Mouse (Mus musculus) gastrocnemius, postnatal 14 days (tissue): ENCODE results near the gene Gm5426. TPM values are rescaled to one million over a fixed set of nuclear protein-coding genes. Genes with fewer than 3 reads are reported as not detected.
"Not testable (repeated sequence)": the region's sequence is repeated elsewhere in the genome, so short reads cannot be mapped to it uniquely, and the experiment has no call there.

Experiments
- DNase-seq: peaks from one replicate; pipeline ENCODE4 v3.0.0; 2021; ENCODE audit warnings: mixed read lengths
- intact Hi-C: fragments of 180-260 bp; cut with DNase I; formaldehyde crosslinking; loops from one replicate; pipeline ENCODE4 v1.15.1; 2025; ENCODE audit warnings: low total_unique reads
- long read RNA-seq, 2 experiments: library from polyadenylated mRNA; stranded (forward); transcript quantifications; one replicate each; pipeline ENCODE4 v2.0.0; 2021
- total RNA-seq, 2 experiments: library from RNA; stranded (reverse); gene quantifications; 2 replicates each; pipeline ENCODE4 v1.2.3; 2021

The Gm5426 gene
- not detected for total RNA-seq
- long read RNA-seq, experiment 1: 0 reads
- long read RNA-seq, experiment 2: 0 reads

DNA sequence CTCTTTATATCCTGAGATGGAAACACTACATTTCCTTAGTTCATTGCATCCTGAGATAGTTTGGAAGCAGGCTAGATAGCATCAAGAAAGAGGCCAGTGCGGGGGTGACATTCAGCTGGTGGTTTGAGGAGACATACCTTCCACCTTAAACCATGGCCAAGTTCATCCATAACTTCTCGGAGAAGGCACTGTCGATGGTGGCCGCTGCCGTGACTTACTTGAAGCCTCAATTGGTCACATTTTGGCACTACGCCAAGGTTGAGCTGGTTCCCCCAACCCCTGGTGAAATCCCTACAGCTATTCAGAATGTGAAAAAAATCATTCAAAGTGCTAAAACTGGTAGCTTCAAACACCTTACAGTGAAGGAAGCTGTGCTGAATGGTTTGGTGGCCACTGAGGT, at the start of gene Gm5426:
TSS of gene Gm5426 (plus strand) at position 153 of the 400 bp plus-strand sequence.
- DNase-seq, intact Hi-C loops: not testable (repeated sequence)

DNA sequence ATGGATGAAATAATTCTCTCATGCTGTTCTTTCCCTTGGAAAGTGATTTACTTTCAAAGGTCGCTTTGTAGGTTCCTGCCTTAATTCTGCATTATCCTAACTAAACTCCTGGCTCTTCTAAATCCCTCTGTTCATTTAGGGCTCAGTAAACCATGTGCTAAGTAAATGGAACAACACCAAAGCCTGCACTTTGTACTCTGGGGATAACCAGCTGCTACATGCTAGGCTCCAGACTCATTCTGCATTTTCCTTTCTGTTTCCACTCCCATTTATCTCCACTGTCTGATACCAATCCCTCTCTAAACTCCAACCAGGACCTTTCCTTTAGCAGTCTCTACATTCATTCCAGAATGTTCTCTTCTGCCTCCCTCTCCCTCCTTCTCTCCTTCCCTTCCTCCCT, 46.7 kb upstream of the Gm5426 start:
- intact Hi-C loops: no loop called here
- no peak for DNase-seq

DNA sequence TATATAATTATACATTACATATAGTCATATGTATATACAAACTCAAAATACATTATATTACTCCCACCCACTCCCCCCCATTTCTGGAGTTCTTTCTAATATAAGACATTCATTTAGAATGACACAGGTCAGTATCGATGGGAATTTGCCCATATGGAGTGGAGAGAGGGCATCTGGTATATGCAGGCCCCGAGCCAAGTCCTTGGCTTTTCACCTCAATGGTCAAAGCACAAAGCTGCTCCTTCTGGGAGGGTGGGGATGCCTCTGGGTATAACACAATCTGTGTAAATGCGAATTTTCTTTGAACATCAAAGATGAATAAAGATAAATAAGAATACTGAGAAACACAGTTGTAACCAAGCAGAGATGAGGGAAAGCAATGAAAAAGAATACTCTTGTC, 46.0 kb upstream of the Gm5426 start:
- intact Hi-C loops: no loop called here
- no peak for DNase-seq

DNA sequence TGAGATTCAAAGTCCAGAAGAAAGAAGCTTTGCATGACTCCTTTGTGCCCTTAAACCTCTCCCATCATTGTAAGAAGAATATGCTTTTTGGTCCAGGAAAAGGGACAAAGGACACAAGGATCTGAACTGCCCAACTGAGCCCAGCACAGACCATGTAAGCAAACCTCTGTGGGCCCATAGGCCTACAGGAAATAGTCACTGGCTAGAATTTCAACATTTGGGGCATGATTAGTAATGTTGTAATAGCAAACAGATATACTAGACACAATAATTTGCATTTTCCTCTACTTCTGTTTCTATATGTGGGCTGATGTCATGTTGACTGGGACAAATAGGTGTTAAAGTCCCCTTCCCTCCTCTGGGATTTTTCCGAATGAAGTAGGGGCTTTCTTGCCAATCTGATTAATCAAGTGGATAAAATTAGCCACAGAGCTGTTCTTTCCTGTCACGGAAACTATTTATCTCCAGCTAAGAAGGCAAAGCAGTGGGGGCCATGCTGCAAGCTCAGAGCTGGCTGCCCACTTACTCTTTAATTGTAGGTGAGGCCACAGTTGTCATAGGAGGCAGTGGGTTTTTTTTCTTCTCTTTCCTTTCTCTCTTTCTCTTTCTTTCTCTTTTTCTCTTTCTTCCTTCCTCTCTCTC, 42.4 kb upstream of the Gm5426 start:
- no peak for DNase-seq

DNA sequence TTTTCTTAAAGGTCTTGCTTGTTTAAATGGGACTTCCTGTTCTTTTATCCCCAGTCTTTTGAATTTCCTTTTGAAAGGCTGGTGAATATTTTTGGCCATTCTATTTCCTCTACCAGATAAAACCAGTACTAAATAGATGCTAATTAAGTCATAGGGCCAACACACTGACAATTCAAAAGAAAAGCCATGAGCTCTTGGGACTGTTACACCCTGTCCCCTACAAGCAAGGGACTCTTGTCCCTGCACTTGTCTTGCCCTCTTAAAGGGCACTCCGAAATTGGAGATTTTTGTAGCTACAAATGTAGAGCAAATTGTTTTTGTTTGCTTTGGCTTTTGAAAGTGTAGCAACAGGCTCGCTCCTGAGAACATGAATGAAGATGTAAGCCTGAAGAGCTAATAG, 41.8 kb upstream of the Gm5426 start:
- DNase-seq: no peak
- intact Hi-C loops: no loop called here

More for the DNA sequence above, 42.4 kb upstream of the Gm5426 start:
- intact Hi-C loops: no loop called here

DNA sequence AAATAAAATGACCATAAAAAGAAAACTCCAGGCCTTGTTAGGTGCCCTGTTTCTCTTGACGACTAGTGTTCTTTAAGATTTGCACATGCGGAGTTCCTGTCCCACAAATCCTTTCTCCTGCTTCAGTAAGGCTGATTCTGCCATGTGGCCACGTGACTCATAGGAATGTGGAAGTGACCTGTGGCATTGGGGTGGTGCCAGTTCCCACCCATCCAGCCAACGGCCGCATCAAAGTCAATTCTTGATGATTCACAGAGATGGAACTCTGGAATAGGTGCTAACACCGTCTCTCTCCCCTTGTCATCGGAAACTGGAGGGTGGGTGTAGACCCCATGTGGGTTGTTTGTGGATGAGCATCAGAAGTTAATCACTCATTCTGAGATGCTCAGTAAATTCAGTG, 39.7 kb upstream of the Gm5426 start:
- no peak for DNase-seq
- intact Hi-C loops: no loop called here

DNA sequence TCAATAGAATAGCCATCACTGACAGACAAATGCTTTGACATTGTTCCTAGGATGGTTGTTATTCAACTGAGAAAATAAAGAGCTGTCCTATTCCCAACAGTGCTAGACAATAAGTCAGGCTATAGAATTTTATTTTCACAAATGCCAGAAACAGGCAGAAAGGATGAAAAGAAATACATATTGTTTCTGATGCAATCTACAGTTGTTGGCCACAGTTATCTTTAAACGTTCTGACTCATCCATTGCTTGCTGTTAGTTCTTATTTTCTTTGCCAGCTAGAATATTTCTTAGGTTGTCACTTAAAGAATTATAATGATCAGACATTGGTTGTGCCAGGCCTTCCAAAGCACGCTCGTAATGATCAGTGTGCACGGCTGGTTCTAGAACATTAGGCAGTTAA, 35.4 kb upstream of the Gm5426 start:
- intact Hi-C loops: no loop called here
- no peak for DNase-seq

DNA sequence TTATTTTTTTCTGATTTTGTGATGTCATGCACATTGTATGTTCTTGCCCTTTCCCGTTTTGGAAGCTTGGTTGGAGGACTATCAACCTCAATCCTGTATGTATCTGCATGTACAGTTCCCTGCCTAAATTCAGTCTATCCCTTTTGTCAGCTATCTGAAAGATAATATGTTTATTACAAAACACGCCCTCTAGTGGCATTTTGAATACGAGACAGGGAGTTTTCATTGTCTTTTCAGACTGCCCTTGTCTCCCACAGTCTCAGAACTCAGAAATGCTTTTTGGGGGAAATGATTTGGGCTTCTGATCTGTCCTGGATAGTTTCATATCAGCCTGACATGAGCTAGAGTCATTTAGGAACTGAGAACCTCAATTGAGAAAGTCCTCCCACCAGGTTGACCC, 32.2 kb upstream of the Gm5426 start:
- DNase-seq: no peak
- intact Hi-C loops: no loop called here

DNA sequence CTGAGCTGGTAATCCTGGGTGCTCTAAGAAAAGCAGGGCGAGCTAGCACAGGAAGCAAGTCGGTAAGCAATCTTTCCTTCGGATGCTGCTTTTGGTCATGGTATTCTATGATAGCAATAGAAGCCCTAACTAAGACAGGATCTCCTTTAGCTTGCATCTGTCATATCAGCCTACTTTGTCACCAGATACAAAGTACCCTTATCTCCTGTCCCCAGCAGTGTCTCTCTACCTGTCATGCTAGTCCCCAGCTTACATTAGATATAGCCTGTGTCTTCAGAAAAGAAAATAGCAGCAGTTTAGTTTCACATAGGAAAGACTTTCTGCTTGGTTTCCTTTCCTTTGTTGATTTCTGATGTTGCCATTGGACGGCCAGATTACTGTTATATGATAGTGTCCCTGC, 31.8 kb upstream of the Gm5426 start:
- intact Hi-C loops: no loop called here
- no peak for DNase-seq

DNA sequence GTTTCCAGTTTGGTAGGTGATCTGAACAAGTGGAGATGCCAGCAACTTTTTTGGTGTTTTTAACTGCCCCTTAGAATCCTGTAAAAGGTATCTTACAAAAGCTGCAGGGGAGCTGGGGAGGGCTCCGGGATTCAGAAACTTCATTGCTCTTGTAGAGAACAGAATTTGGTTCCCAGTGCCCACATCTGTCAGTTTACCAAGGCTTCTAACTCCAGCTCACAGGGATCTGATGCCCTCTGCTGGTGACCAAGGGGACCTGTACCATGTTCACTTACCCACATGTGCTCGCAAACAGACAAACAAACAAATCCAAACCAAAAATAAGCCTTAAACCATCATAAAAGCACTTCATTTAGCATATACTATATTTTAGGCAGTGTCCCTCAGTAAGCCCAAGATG, 31.3 kb upstream of the Gm5426 start:
- intact Hi-C loops: no loop called here
- DNase-seq: no peak

DNA sequence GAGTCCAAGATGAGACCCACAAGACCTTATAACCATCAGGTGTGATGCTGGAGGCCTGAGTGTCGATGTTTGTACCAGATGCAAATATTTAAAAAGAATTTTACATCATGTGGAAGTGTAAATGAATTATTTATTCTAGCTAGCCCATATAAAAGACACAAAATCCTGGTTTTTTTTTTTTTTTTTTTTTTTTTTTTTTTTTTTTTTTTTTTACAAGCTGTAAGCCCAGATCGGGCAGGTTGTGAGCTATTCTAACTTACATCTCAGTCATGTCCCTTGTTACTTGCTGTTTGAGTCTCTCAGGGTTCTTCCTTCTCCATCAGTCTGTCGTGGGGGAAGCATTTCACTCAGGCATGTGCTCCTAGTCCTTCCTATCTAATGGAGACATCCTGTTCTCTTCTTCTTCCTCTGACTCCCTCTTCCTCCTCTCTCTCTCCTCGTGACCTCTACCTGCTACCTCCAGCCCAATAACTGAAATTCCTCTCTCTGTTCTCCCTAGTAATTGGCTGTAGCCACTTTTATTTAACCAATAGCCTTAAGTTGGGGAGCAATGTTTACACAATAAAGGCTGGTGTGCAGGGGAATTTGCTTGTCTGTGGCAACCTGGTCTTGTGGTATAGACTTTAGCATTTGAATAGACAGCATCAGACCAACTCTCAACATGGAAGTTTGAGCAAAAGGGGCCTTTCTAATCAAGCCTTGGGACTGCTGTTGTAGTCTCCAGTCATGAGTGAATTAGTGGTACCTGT, 29.3 kb upstream of the Gm5426 start:
- no peak for DNase-seq

DNA sequence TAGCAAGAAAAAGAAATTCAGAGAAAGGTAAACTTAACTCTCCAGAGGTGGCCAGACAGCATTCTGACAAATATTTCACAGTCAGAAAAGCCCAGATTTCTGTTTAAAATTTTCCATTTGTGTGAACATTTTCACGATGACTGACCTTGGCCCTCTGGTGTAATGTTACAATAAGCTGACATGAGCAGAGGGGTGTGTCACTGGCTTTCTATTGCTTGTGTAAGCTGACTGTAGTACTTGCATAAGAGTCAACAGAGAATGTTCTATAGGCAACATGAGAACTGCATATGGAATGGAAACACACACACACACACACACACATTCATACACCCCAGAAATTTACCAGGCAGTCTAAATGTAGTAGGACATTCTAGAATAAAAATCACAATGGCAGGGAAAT, 28.6 kb upstream of the Gm5426 start:
- intact Hi-C loops: no loop called here
- DNase-seq: no peak

More for the DNA sequence above, 29.3 kb upstream of the Gm5426 start:
- intact Hi-C loops: no loop called here

DNA sequence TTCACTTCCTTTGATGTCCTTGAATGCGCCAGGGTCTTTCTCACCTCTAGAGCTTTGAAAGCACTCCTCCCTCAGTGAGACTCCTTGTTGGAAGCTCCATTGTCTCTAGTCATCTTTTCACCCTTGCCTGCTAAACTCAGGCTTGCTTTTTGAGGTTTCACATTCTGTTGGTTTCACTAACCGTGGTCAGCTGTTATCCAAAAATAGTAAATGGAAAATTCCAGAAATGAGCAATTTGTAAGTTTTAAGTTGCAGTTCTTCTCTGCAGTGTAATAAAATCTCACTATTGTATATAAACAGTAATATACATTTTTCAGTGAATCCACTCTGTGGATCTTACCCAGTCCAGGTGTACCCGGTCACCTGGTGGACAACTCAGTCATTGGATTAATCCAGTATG, 21.1 kb upstream of the Gm5426 start:
- intact Hi-C loops: no loop called here

DNA sequence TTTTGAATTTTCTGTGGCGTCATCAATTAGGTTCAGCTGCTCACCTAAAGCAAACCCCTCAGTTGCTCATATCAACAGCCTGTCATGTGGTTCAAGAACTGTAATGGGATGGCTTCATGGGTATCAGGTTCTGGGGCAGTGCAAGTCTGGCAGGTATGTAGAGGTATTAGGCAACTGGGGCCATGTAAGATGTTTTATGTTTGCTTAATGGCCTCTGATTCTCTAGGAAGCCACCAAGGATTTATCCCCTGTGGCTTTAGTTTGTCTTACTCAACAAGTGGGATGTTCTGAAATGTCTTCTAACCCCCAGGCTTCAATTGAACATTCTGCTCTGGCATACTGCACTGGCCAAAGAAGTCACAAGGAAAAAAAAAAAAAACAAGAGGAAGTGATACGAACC, 15.6 kb upstream of the Gm5426 start:
- DNase-seq: no peak
- intact Hi-C loops: no loop called here

More for the DNA sequence above, 21.1 kb upstream of the Gm5426 start:
- DNase-seq: no peak

DNA sequence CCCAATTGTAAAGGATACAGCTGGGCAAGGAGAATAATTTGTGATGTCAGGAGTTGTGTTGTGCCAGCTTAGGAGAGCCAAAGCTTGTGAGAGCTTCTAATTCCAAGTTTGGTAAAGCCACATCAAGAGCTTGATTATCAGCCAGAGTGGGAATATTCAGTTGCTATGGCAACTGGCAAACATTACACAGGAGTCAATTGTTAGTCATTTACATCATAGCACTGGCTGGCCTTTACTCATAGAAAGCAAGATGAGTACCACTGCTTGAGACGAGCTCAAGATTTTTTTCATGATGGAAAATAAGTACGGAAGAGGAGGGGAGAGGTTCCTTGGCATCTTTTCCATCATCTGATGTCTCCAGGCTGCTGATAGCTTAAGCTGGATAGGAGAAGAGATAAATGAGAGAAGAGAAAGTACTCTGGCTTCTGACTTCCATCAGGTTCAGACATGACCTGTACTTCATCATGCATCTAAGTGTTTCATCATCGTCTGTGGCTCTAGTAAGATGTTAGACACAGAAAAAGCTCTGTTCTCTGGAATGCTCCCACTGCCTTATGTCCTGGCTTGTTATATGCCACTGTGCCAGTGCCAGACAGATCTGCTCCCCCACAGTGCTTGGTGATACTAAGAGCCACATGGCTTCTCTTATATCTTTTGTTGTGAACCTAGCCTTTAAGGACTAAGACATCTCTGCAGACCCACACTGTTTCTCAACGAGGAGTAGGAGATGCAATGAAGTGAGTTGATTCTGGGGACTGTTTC, 15.0 kb upstream of the Gm5426 start:
- no peak for DNase-seq
- intact Hi-C loops: no loop called here

DNA sequence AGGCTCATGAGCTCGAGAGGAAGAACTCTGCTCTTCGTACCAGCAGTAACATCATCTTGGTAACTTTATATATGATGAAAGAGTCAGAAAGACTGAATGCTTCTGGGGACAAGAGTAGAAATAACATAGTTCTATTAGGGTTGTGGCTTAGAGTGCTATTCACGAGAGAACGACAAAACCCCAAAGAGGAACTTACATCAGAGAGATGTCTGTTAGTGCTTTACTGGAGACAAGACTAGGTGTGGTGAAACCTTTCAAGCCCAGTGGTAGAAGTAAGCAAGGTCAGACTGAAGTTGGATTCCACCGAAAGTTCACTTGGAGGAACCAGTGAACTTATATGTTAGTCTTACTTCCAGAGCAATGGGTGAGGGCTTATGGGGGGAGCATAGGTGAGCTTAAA, 12.5 kb upstream of the Gm5426 start:
- intact Hi-C loops: no loop called here
- DNase-seq: no peak

DNA sequence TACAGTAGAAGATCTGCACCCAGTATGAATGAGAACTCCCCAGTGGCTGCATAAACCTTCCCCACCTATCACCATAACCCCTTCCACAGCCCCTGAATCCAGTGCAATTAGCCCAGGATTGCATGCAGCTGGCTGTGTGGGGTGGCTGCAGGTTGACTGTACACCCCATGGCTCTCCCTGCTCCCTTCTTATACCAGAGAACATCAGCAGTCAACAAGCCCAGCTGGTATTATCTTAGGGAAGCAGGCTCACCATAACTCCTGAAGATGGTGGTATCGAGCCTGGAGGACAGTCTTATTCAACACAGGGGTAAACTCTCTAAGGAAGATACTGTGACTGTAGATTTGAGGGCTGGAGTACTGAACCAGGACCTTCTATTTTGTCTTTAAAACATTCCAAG, 12.1 kb upstream of the Gm5426 start:
- intact Hi-C loops: no loop called here
- DNase-seq: no peak

DNA sequence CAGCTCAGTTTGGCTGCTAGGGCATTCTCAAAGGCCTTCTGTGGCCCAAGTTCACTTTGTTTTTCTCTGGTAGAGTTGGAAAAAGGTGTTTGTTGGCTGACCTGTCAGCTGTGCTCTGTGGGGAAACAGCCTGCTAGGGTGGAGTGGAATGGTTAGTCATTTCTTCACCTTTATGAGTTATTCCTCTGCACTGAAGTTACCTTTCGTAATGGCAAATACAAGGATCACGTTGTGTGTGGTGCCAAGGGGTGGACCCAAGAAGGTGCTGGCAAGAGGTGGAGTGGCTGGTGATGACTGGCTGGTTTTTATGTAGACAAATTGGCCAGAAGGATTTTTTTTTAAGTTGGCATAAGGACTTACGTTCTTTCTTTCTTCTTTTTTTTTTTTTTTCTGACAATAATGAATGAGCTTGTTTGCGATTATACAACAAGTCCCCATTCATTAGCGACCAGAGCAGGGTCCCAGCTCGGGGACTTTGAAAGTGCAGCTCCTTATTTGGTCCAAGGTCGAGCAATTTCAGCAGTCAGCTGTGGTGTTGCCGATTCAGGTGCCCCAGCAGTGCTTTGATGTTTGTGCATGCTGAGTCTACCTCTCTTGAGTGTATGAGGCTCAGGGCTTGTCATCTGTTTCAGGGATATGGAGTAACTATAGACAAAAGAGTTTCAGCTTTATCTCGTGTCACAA, 10.5 kb upstream of the Gm5426 start:
- DNase-seq: no peak
- intact Hi-C loops: no loop called here

DNA sequence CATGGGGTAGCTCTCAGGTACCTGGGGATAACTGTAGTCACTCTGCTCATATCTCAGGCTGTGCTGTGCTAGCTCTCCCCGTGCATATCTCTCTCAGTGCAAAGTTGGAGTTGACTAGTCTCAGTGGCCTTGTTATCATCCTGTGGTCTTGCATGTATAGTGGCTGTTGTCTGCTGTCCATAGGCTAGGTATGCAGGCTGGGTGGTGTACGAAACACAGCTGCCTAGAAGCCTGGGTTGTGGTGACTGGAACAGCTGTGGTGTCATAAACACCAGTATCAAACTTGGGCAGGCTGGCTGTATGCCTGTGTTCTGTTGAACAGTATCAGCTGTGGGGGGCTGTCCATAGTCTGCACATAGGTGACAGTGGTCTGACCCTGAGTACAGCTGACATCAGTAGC, 7.2 kb upstream of the Gm5426 start:
- intact Hi-C loops: no loop called here
- no peak for DNase-seq

DNA sequence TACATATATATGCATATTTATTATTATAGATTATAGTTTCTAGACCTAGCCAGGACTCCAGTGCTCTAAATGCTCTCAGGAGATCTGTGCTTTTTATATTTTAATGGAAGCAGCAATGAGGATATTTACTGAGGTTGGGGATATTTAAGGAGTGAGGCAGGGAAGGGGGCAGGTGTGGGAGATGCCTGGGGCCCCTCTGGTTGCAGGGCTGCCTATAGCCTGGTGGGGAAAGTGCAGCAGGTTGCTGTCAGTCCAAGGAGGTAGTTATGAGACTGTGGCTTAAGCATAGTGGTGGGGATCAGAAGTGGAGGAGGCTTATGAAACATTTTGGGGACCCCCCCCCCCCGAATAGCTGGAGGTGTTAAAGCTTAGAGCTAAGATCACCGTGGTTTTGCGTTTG, 6.0 kb upstream of the Gm5426 start:
- intact Hi-C loops: no loop called here
- DNase-seq: no peak
